Comparison of ENCODE assay signal across 16 mouse cellular contexts in the genomic region with DNA sequence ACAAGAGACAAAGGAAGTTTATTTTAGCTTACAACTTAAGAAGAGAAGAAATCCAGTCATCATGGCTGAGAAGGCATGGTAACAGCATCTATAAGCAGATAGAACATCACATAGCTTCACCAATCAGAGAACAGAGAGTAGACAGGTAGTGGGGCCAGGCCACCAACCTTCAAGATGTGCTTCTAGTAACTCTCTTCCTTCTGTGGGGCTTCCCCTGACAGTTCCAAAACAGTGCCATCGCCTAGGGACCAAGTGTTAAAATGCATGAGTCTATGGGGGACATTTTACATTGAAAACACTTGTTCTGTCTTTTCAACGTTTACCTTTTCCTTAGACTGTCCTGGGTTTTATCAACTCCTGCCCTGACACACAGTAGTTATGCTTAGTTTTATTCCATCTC.
"Had no signal": no experiment of that assay in that cellular context is flagged by ENCODE, and none has a peak within 500 bp of the region (broad histone marks: within the 10 kb centered on the region; RNA-seq: fewer than 3 reads in every experiment).

No protein-coding gene starts in this region.

- H3K4me1 ChIP-seq: kidney, embryonic 15.5 days; midbrain, embryonic 10.5 days; midbrain, embryonic 13.5 days; stomach, embryonic 15.5 days had no signal

- DNase-seq: kidney, adult 11 months; kidney, adult 8-10 months; kidney, postnatal 10 days; kidney, postnatal 36 days; layer of hippocampus, postnatal 36 days; liver, embryonic 13.5 days; lung, embryonic 14.5 days; lung, postnatal 36 days; thymus, postnatal 25 days had no signal

- H3K9me3 ChIP-seq: kidney, embryonic 15.5 days; liver, embryonic 13.5 days; megakaryocyte, embryonic 14.5 days; midbrain, embryonic 10.5 days; midbrain, embryonic 13.5 days; stomach, embryonic 15.5 days had no signal

- ATAC-seq: lung, postnatal 0 days; midbrain, embryonic 13.5 days had no signal

- H3K27me3 ChIP-seq: kidney, embryonic 15.5 days; liver, embryonic 13.5 days; megakaryocyte, embryonic 14.5 days; midbrain, embryonic 13.5 days; stomach, embryonic 15.5 days had no signal

- H3K27ac ChIP-seq: kidney, embryonic 15.5 days; left cerebral cortex, adult 2 months; liver, embryonic 13.5 days; midbrain, embryonic 10.5 days; midbrain, embryonic 13.5 days; stomach, embryonic 15.5 days had no signal

- H3K4me3 ChIP-seq: kidney, embryonic 15.5 days; left cerebral cortex, adult 2 months; liver, embryonic 13.5 days; megakaryocyte, embryonic 14.5 days; midbrain, embryonic 10.5 days; midbrain, embryonic 13.5 days; stomach, embryonic 15.5 days had no signal

- H3K9ac ChIP-seq: kidney, embryonic 15.5 days; liver, embryonic 13.5 days; lung, embryonic 14.5 days; midbrain, embryonic 13.5 days; stomach, embryonic 15.5 days had no signal

- H3K4me2 ChIP-seq: kidney, embryonic 15.5 days; liver, embryonic 13.5 days; lung, embryonic 14.5 days; midbrain, embryonic 13.5 days; stomach, embryonic 15.5 days had no signal
